Mouse (Mus musculus) kidney, embryonic 16.5 days (tissue): ENCODE data around the gene Rnf5. TPM values are rescaled to one million over a fixed set of nuclear protein-coding genes. Genes with fewer than 3 reads are reported as not detected.
A peak's percentile ranks its signal among the peaks of the same experiment; 100 is the strongest.

Experiments
- ATAC-seq: fragments of 200-750 bp; cut with Nextera tagmentation; 2 replicates; pipeline ENCODE4 v1.8.0; 2017; ENCODE audit warnings: moderate TSS enrichment; ENCODE audit not compliant: low FRiP score, low TSS enrichment
- H3K27ac ChIP-seq: fragments of 300-500 bp; sonication (generic); 2 replicates; pipeline ENCODE4 v1.5.1; 2014; ENCODE audit warnings: low read length
- H3K27me3 ChIP-seq: fragments of 300-500 bp; sonication (generic); 2 replicates; pipeline ENCODE4 v1.6.1; 2014; ENCODE audit warnings: low read length, control low read depth, mixed read lengths; ENCODE audit not compliant: insufficient read depth
- H3K36me3 ChIP-seq: fragments of 300-500 bp; sonication (generic); 2 replicates; pipeline ENCODE4 v1.6.1; 2014; ENCODE audit warnings: low read length, control low read depth, mixed read lengths; ENCODE audit not compliant: insufficient read depth
- H3K4me1 ChIP-seq: fragments of 300-500 bp; sonication (generic); 2 replicates; pipeline ENCODE4 v1.6.1; 2014; ENCODE audit warnings: low read length, control low read depth, mixed read lengths; ENCODE audit not compliant: insufficient read depth
- H3K4me2 ChIP-seq: fragments of 300-500 bp; sonication (generic); replicated peaks from 2 replicates; pipeline ENCODE4 v1.6.1; 2014; ENCODE audit warnings: low read depth, low read length
- H3K4me3 ChIP-seq: fragments of 300-500 bp; sonication (generic); 2 replicates; pipeline ENCODE4 v1.5.1; 2014; ENCODE audit warnings: mild to moderate bottlenecking, low read length
- H3K9ac ChIP-seq: fragments of 300-500 bp; sonication (generic); replicated peaks from 2 replicates; pipeline ENCODE4 v1.6.1; 2014; ENCODE audit warnings: low read length
- H3K9me3 ChIP-seq: fragments of 300-500 bp; sonication (generic); 2 replicates; pipeline ENCODE4 v1.6.1; 2016; ENCODE audit warnings: low read length, control low read depth
- WGBS: fragments of 180-500 bp; shearing (Covaris S2); extraction: QIAGEN DNeasy Blood & Tissue Kit; methylation state at CpG from one replicate; pipeline ENCODE4 v1.1.7; 2014; 5-methylcytosine and 5-hydroxymethylcytosine counted together
- polyA plus RNA-seq: library from polyadenylated mRNA; unstranded; fragments of >200 nt; fragmentation: Nextera tagmentation; extraction: Ambion mirVana; gene quantifications from 2 replicates; pipeline ENCODE4 v1.2.1, GENCODE M21; 2015

The Rnf5 gene
- polyA plus RNA-seq, 1 experiment from 2014 or later, result 185 TPM

DNA sequence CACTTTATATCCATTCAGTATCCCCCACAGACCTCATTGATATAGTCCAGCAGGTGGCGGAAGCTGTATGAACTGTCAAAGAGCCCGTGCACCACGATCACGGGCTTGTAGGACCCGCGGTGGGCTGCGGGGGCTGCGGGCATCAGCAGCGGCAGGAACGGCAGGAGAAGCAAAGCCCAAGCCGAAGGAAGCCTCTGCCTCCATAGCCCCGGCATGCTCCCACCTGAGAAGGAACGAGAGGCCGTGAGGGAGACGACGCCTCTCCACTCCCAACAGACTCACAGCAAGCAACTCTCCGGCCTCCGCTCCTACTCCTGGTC lies 23.2 kb upstream of the Rnf5 start:
- peaks cover 18% of the 10 kb centered on the region; the same call in 1 of the 2 replicates for H3K36me3 ChIP-seq
- H3K9ac ChIP-seq, result peak overlapping the region; percentile 87
- ATAC-seq, result peak; percentile 29
- peaks cover 22% of the 10 kb centered on the region for H3K27me3 ChIP-seq
- peak overlapping the region; percentile 98 for H3K27ac ChIP-seq
- no peaks in the 10 kb centered on the region for H3K9me3 ChIP-seq
- H3K4me3 ChIP-seq, result peak overlapping the region; percentile 84
- WGBS, result under 1% methylated on average over 18 of the region's 18 CpGs
- H3K4me2 ChIP-seq, result peak overlapping the region; percentile 87
- H3K4me1 ChIP-seq, result peaks cover 50% of the 10 kb centered on the region

DNA sequence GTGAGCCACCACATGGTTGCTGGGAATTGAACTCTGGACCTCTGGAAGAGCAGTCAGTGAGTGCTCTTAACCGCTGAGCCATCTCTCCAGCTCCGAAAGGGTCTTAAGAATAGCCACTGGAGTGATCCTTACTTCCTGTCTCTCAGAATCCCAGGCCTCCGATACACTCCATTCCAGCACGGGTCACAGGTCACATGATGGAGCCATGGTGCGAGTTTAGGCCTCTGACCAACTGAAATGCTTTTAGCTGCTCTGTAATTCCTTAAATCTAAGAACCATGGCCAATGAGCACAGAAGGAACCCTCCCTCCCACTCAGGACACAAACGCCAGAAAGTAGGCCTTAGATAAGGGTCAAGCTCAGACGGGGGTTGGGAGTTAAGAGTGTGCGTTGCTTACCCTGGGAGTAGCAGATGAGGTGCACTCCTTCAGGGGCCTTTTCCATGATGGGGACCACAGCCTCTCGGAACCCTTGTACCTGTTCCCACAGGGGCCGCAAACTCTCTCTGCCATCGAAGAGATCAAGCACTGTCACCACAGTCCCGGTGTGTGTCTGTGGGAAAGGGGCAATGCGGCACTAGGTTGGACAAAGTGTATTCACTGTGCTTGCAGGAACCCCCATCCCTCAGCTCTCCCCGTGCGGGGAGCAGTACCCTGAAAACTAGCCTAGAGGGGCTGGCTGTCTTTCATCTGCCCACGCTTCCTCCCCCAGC lies 22.7 kb upstream of the Rnf5 start:
- peak overlapping the region; percentile 87 for H3K4me2 ChIP-seq
- peak overlapping the region; percentile 98 for H3K27ac ChIP-seq
- H3K27me3 ChIP-seq, result peaks cover 17% of the 10 kb centered on the region
- ATAC-seq, result peak; percentile 0; the same call in 1 of the 2 replicates
- H3K9ac ChIP-seq, result peak overlapping the region; percentile 87
- peaks cover 24% of the 10 kb centered on the region for H3K36me3 ChIP-seq
- no peaks in the 10 kb centered on the region for H3K9me3 ChIP-seq
- H3K4me1 ChIP-seq, result peaks cover 45% of the 10 kb centered on the region
- peak overlapping the region; percentile 84 for H3K4me3 ChIP-seq
- WGBS, result 46% methylated on average over 16 of the region's 16 CpGs

DNA sequence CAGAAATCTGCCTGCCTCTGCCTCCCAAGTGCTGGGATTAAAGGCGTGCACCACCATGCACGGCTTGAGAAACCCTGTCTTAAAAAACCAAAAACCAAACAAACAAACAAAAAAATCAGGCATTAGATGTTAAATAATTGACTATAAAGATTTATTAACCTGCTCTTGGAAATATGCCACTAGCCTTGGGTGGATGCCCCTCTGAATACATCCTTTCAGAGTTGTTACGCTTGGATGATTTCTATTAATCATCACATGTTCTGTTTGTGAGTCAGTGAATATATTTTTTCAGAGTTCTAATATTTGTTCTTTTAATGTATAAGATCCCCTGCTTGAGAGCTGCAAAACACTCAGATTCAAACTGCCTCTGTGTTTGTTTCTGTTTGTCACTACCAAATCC lies 21.5 kb upstream of the Rnf5 start:
- H3K9ac ChIP-seq, result no peak overlapping the region
- 90% methylated on average over 3 of the region's 3 CpGs for WGBS
- peaks cover 5% of the 10 kb centered on the region for H3K27me3 ChIP-seq
- no peak for ATAC-seq
- peaks cover 25% of the 10 kb centered on the region for H3K36me3 ChIP-seq
- H3K9me3 ChIP-seq, result no peaks in the 10 kb centered on the region
- H3K4me2 ChIP-seq, result no peak overlapping the region
- H3K27ac ChIP-seq, result no peak overlapping the region
- peaks cover 33% of the 10 kb centered on the region for H3K4me1 ChIP-seq
- no peak overlapping the region for H3K4me3 ChIP-seq

DNA sequence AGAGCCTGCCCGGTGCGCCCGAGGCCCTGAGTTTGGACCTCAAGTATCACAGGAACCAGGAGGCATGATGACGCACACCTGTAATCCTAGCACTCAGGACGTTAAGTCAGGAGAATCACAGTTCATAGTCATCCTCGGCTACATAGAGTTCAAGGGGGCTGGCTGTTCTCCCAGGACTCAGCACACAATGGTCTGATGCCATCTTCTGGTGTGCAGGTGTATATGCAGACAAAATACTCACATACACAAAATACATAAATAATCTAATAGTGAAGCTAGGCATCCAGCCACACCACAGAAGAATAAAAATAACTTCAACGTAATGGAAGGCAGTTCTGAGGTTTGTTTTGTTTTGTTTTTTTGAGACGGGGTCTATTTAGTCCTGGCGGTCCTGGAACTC lies 19.7 kb upstream of the Rnf5 start:
- no peak overlapping the region for H3K27ac ChIP-seq
- no peak overlapping the region for H3K4me3 ChIP-seq
- no peaks in the 10 kb centered on the region for H3K9me3 ChIP-seq
- H3K9ac ChIP-seq, result no peak overlapping the region
- no peaks in the 10 kb centered on the region for H3K27me3 ChIP-seq
- 78% methylated on average over 9 of the region's 9 CpGs for WGBS
- H3K4me2 ChIP-seq, result no peak overlapping the region
- H3K36me3 ChIP-seq, result peaks cover 34% of the 10 kb centered on the region
- H3K4me1 ChIP-seq, result peaks cover 15% of the 10 kb centered on the region
- ATAC-seq, result no peak

DNA sequence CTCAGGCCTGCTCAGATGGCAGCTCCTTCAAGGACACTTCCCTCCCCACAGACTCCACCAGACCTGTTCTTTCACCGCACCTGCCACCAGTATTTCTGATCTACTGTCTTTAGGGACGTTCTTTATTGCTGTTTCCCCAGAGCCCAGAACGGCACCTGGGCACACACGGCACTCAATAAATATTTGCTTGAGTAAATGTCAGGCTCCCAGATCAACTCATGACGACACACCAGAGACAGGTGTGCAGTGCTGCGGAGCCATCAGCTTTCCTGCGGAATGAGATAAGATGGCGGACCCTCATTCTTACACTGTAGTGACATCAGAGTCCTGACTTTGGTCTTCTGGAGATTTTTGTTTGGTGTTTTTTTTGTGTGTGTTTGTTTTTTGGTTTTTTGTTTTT lies 17.5 kb upstream of the Rnf5 start:
- Histone ChIP-seq H3K4me1 (peaks cover 5% of the 10 kb centered on the region; the same call in 1 of the 2 replicates), H3K9ac (no peak overlapping the region), H3K36me3 (peaks cover 49% of the 10 kb centered on the region), H3K4me3 (no peak overlapping the region), H3K27me3 (no peaks in the 10 kb centered on the region), H3K27ac (no peak overlapping the region), H3K4me2 (no peak overlapping the region), H3K9me3 (no peaks in the 10 kb centered on the region)
- WGBS, result 85% methylated on average over 8 of the region's 8 CpGs
- no peak for ATAC-seq

DNA sequence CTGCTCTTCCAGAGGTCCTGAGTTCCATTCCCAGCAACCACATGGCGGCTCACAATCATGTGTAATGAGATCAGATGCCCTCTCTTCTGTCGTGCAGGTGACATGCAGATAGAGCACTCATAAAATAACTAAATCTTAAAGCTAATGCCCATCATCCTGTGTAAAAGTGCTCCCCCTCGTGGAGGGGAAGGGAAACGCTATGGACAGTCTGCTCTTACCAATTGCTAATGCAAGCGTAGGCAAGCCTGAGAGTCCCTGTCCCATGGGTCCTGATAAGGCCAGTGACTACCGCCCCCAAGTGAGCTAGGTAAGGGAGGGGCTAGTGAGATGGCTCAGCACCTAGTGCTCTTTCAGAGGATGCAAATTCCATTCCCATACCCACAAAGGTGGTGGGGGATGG lies 15.5 kb upstream of the Rnf5 start:
- H3K4me2 ChIP-seq, result no peak overlapping the region
- no peak overlapping the region for H3K4me3 ChIP-seq
- H3K27me3 ChIP-seq, result no peaks in the 10 kb centered on the region
- no peak overlapping the region for H3K9ac ChIP-seq
- H3K4me1 ChIP-seq, result no peaks in the 10 kb centered on the region
- WGBS, result 21% methylated on average over 6 of the region's 6 CpGs
- H3K9me3 ChIP-seq, result no peaks in the 10 kb centered on the region
- H3K27ac ChIP-seq, result no peak overlapping the region
- no peak; the same call in 1 of the 2 replicates for ATAC-seq
- H3K36me3 ChIP-seq, result peaks cover 56% of the 10 kb centered on the region

DNA sequence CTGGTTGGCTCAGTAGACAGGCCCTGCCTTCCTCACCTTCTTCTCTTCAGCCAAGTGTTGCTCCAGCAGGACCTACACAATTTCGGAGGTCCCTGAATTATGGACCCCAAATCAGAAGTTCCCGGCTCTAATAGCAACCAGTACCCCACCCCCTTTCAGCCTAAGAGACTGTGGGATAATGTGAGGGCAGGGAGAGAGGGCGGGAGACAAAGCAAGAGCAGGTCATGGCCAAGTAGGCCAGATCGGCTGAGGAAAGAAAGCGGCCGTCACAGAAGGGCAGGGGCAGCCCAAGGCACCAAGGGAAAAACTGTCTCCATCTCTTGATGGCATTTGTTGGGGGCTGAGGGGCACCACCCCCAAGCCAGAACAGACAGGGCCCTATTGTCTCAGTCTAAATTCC lies 12.4 kb upstream of the Rnf5 start, which contains the start of gene Egfl8:
Gene Egfl8, minus strand, starts transcription at position 101 of the 400 bp plus-strand sequence.
- peaks cover 68% of the 10 kb centered on the region for H3K36me3 ChIP-seq
- WGBS, result 75% methylated on average over 6 of the region's 6 CpGs
- no peaks in the 10 kb centered on the region for H3K4me1 ChIP-seq
- no peak for ATAC-seq
- H3K27ac ChIP-seq, result peak within 1 kb of the TSS; percentile 67
- H3K4me2 ChIP-seq, result no peak within 1 kb of the TSS
- H3K4me3 ChIP-seq, result no peak within 1 kb of the TSS
- no peaks in the 10 kb centered on the region for H3K27me3 ChIP-seq
- no peak within 1 kb of the TSS for H3K9ac ChIP-seq
- H3K9me3 ChIP-seq, result no peaks in the 10 kb centered on the region

DNA sequence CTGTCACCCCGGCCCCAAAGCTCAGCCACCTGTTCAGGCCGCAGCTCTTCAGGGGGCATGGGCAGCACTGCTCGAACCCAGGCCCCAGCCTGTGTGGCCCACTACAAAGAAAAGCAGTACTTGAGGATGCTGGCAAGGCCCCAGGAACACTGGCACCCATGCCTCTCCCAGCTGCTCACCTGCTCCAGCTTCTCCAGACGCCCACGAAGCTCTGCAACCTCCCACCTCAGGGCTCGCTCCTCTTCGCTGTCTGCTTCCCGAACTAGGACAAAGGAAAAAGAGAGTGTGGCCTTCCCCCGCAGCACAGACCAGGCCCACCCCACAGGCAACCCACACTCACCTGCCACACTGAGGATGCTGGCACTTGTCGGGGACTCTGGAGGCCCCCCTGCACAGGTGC lies 10.3 kb upstream of the Rnf5 start:
- Histone ChIP-seq H3K4me1 (peaks cover 4% of the 10 kb centered on the region; the same call in 1 of the 2 replicates), H3K9ac (no peak overlapping the region), H3K4me3 (no peak overlapping the region), H3K27me3 (no peaks in the 10 kb centered on the region), H3K9me3 (no peaks in the 10 kb centered on the region), H3K27ac (no peak overlapping the region), H3K36me3 (peaks cover 66% of the 10 kb centered on the region), H3K4me2 (no peak overlapping the region)
- ATAC-seq, result no peak
- WGBS, result 94% methylated on average over 10 of the region's 10 CpGs

DNA sequence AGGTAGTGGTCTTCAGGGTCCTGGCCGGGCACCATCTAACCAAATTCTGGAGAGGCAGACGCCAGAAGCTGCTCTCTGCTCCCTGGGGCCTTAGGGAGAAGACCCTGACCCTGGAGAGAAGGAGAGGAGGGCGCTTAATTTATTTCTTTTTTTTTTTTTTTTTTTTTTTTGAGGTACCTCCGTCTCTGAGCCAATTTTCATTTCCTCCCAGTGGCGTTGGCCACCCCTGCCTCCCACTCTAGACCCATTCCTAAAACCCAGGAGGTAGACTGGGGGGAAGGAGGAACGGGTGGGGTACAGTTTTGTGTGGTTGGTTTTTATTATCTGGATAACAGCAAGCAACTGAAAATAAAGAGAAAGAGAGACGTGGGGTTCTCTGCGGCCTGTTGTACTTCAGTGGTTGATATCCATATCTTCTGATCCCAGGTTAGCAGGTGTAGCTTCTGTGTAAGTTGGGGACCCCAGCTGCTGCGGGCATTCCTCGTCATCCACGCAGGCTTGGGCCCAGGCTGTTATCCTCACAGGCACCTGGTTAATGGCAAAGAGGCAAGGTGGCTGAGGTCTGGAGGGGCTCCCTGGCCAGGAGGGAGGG lies 9.7 kb upstream of the Rnf5 start:
- Histone ChIP-seq H3K27ac (no peak overlapping the region), H3K27me3 (no peaks in the 10 kb centered on the region), H3K4me3 (no peak overlapping the region), H3K4me1 (peaks cover 10% of the 10 kb centered on the region), H3K9me3 (no peaks in the 10 kb centered on the region), H3K36me3 (peaks cover 65% of the 10 kb centered on the region), H3K9ac (no peak overlapping the region), H3K4me2 (no peak overlapping the region)
- WGBS, result 80% methylated on average over 11 of the region's 11 CpGs
- ATAC-seq, result no peak

DNA sequence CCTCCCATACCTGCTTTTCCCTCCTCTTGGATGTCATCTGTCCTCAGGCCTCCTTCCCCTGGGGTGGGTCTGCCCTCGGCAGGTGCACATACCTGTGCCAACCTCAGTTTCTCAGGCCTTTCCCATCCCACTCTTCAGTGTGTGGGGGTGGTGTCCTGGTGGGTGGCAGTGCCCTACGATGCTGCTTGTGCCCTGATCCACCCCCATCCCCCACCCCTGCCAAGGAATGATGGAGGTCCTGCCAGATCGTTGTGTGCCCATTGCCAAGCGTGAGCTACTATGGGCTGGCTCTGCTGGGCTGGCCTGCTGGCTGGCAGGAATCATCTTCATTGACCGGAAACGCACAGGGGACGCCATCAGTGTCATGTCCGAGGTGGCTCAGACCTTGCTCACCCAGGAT lies 7.6 kb upstream of the Rnf5 start:
- peaks cover 29% of the 10 kb centered on the region for H3K4me1 ChIP-seq
- ATAC-seq, result no peak
- WGBS, result 94% methylated on average over 8 of the region's 8 CpGs
- no peak overlapping the region for H3K9ac ChIP-seq
- peaks cover 50% of the 10 kb centered on the region for H3K36me3 ChIP-seq
- H3K27me3 ChIP-seq, result no peaks in the 10 kb centered on the region
- no peak overlapping the region for H3K4me2 ChIP-seq
- no peak overlapping the region for H3K4me3 ChIP-seq
- H3K9me3 ChIP-seq, result no peaks in the 10 kb centered on the region
- no peak overlapping the region for H3K27ac ChIP-seq
